Mouse (Mus musculus) CH12.LX (cell line): ENCODE measurements around the gene Cmtm8.

Source experiments
- CHD2 ChIP-seq: IDR thresholded peaks from 2 replicates; pipeline ENCODE4 v1.6.1; 2011; ENCODE audit warnings: low read length, improper control_type of control experiment
- CTCF ChIP-seq, 2 experiments: IDR thresholded peaks in 1 of 2; conservative IDR thresholded peaks in 1 of 2; 2 replicates each; pipeline ENCODE4 v1.5.1; 2011 to 2012; ENCODE audit warnings: low read depth in 2 of 2, low read length in 2 of 2, improper control_type of control experiment in 1 of 2, inconsistent platforms in 1 of 2, mild to moderate bottlenecking in 1 of 2, moderate library complexity in 1 of 2
- EP300 ChIP-seq: IDR thresholded peaks from 2 replicates; pipeline ENCODE4 v1.6.1; 2011; ENCODE audit warnings: low read length, improper control_type of control experiment
- GABPA ChIP-seq: IDR thresholded peaks from 2 replicates; pipeline ENCODE4 v1.6.1; 2012; ENCODE audit warnings: low read depth, low read length, improper control_type of control experiment, inconsistent platforms; ENCODE audit not compliant: insufficient replicate concordance
- HCFC1 ChIP-seq: IDR thresholded peaks from 2 replicates; pipeline ENCODE4 v1.6.1; 2012; ENCODE audit warnings: low read depth, mild to moderate bottlenecking, inconsistent platforms, low read length, improper control_type of control experiment
- POLR2A ChIP-seq: IDR thresholded peaks from 2 replicates; pipeline ENCODE4 v1.6.1; 2011; ENCODE audit warnings: low read depth, mild to moderate bottlenecking, improper control_type of control experiment, low read length
- POLR2AphosphoS2 ChIP-seq: IDR thresholded peaks from 2 replicates; pipeline ENCODE4 v1.6.1; 2011; ENCODE audit warnings: low read depth, low read length, improper control_type of control experiment
- TCF12 ChIP-seq: IDR thresholded peaks from 2 replicates; pipeline ENCODE4 v1.6.1; 2014; ENCODE audit warnings: low read depth, mild to moderate bottlenecking, inconsistent platforms, low read length, improper control_type of control experiment
- USF2 ChIP-seq: conservative IDR thresholded peaks from 2 replicates; pipeline ENCODE4 v1.6.1; 2011; ENCODE audit warnings: low read depth, low read length, improper control_type of control experiment
- ZC3H11A ChIP-seq: IDR thresholded peaks from 2 replicates; pipeline ENCODE4 v1.6.1; 2012; ENCODE audit warnings: low read depth, mild to moderate bottlenecking, inconsistent platforms, low read length, improper control_type of control experiment
- ZMIZ1 ChIP-seq: IDR thresholded peaks from 2 replicates; pipeline ENCODE4 v1.6.1; 2012; ENCODE audit warnings: low read depth, mild to moderate bottlenecking, inconsistent platforms, low read length, improper control_type of control experiment
- ZNF384 ChIP-seq: IDR thresholded peaks from 2 replicates; pipeline ENCODE4 v1.6.1; 2012; ENCODE audit warnings: low read depth, low read length, improper control_type of control experiment, inconsistent platforms

DNA sequence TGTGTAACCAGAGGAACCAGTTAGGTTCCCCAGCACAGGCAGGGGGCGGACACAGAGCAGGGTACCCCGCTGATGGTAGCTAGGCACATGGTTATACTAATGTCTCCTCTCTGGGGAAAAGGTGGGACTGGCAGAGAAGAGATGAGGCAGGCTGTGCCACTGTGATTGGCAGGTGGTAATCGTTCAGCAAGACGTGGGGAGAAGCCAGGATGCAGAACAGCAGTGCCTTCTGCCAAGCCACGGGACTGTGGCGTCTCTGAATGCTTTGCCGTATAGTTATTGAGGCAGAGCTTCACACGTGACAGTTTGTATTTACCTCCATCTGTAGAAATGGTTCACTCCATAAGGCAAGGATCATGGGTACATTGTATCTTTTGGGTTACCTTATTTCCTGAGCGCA, 10.7 kb upstream of the Cmtm8 start:
- TF ChIP-seq CTCF (conservative IDR thresholded peaks at IDR 0.05 in 1 of 2, IDR thresholded peaks at IDR 0.05 in 1 of 2; ENCODE audit: low read depth in 2 of 2, low read length in 2 of 2): no peak
- TF ChIP-seq USF2: no peak
- no peak for TF ChIP-seq HCFC1
- no peak for TF ChIP-seq EP300
- no peak for TF ChIP-seq POLR2A
- TF ChIP-seq ZC3H11A: no peak
- TF ChIP-seq POLR2AphosphoS2: no peak
- TF ChIP-seq GABPA: no peak
- no peak for TF ChIP-seq CHD2
- TF ChIP-seq TCF12: no peak
- no peak for TF ChIP-seq ZMIZ1
- no peak for TF ChIP-seq ZNF384
